Mouse (Mus musculus): Measurements from ENCODE around the gene Nell1.

Nell1 gene

DNA sequence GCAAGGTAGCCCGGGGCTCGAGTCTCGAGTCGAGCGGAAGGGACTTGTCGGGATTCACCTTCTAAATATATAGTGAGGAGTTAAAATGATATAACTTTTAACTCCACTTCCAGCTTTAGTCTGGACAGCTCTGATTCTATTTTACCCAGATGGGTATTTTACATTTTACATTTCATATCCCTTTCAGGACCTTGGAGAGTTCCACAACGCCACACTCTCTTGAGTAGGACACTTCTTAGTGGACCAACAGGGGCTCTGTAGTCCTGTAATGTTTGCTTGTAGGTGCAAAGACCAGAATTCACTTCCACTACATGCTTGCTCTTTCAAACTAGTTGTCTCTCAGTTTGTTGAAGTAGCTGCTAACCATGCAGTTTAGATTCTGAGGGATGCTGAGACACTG is 174.7 kb downstream of the Nell1 start:
- Histone ChIP-seq H3K27me3 (ENCODE audit: control insufficient read depth, insufficient read depth, low read length, poor library complexity, severe bottlenecking) (no peaks in the 10 kb centered on the region), H3K36me3 (ENCODE audit: control insufficient read depth, insufficient read depth, low read length, poor library complexity, severe bottlenecking) (no peaks in the 10 kb centered on the region)
- DNase-seq (ENCODE audit: low read depth, low spot score) = no peak

DNA sequence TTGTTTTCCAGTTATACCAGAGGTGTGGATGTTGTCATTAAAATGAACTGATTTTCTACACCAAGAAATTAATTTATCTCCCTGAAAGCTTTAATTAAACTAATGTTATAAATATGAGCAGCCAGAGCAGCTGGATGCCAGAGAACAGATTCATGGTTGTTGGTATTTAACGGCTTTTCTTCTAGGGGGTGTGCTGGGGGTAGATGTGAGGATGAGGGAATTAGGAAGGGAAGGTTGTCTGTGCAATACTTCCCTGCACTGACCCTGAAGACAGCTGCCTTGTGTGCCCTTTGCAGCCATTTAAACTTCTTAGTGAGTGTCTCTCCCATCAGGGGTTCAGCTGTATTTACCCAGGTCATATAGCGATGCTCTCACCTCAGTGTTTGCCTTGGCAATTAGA is 176.2 kb downstream of the Nell1 start:
- no peak for DNase-seq (ENCODE audit: low read depth, low spot score)
- H3K36me3 ChIP-seq (ENCODE audit: control insufficient read depth, insufficient read depth, low read length, poor library complexity, severe bottlenecking) = no peaks in the 10 kb centered on the region

DNA sequence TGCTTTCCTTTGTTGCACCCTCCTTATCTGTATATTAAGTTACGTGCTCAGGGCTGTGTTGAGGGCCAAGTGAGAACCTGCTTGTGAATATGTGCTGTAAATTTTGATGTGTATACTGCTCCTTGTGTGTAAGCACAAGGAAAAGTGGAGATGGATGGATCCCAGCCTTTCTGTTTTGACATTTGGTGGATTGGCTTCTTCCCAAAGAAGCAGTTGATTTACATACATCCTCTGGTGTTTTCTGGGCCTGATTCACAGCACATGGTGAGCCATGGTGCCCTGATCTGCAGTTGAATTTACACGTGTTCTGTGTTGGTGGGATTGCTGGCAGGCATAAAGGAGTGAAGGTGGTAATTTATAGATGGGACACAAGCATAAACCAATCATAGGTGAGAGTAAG is 179.0 kb downstream of the Nell1 start:
- no peak for DNase-seq (ENCODE audit: low read depth, low spot score)
- no peaks in the 10 kb centered on the region for H3K27me3 ChIP-seq (ENCODE audit: control insufficient read depth, insufficient read depth, low read length, poor library complexity, severe bottlenecking)
- H3K36me3 ChIP-seq (ENCODE audit: control insufficient read depth, insufficient read depth, low read length, poor library complexity, severe bottlenecking) = no peaks in the 10 kb centered on the region

More for the DNA sequence above, 176.2 kb downstream of the Nell1 start:
- no peaks in the 10 kb centered on the region for H3K27me3 ChIP-seq (ENCODE audit: control insufficient read depth, insufficient read depth, low read length, poor library complexity, severe bottlenecking)

DNA sequence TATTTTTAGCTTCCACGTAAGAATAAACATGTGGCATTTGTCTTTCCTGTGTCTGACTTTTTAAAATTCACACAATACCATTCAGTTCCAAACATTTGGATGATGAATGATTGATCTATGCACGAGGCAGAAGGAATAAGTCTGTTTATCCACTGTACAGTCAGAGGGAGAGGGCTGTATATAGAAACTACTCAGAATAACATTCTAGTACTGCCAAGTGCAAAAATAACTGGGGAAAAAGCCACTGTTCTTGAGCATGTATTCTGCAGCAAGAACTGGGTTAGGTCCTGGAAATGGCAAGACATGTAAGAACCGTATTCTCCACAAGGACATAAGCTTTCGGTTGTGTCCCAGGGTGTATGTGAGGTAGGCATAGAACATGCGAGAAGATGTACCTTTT is 187.9 kb downstream of the Nell1 start:
- Histone ChIP-seq H3K27me3 (ENCODE audit: control insufficient read depth, insufficient read depth, low read length, poor library complexity, severe bottlenecking) (no peaks in the 10 kb centered on the region; the same call in 1 of the 2 replicates), H3K36me3 (ENCODE audit: control insufficient read depth, insufficient read depth, low read length, poor library complexity, severe bottlenecking) (no peaks in the 10 kb centered on the region)
- DNase-seq (ENCODE audit: low read depth, low spot score) = no peak

DNA sequence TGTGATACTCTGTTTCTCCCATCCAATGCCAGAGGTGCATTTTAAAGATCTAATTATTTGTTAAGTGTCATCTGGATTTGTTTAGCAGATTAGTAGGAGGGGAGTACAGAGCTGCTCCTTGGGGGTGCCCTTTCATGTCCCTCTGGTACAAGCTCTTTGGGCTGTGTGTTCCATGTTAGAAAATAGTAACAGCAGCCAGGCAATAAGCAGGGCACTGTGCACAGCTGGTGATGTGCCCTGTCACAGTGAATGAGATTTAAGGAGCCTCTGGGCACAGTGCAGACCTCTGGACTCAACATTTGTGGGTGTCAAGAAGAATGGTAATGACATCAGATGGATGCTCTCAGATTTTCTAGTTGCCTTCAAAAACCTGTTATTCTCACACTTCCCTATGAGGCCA is 194.1 kb downstream of the Nell1 start:
- Histone ChIP-seq H3K36me3 (ENCODE audit: control insufficient read depth, insufficient read depth, low read length, poor library complexity, severe bottlenecking) (no peaks in the 10 kb centered on the region), H3K27me3 (ENCODE audit: control insufficient read depth, insufficient read depth, low read length, poor library complexity, severe bottlenecking) (no peaks in the 10 kb centered on the region; the same call in 1 of the 2 replicates)
- no peak for DNase-seq (ENCODE audit: low read depth, low spot score)

DNA sequence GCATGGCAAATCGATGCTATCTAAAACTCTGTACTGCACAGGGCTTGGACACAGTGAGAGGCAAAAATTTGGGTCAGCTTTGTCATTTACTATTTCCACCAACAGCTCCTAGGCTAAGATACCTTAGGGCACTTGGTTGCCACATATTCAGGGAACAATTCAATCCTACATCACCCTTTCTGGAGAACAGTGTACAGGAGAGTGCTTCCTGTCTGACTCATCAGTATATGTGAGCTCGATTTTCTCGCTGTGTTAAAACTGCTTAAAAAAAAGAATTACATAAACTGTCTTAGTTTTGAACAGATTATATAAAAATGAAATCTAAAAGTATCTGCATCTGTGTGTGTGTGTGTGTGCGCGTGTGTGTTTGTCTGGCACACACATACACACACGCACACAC is 211.6 kb downstream of the Nell1 start:
- Histone ChIP-seq H3K36me3 (ENCODE audit: control insufficient read depth, insufficient read depth, low read length, poor library complexity, severe bottlenecking) (no peaks in the 10 kb centered on the region), H3K27me3 (ENCODE audit: control insufficient read depth, insufficient read depth, low read length, poor library complexity, severe bottlenecking) (no peaks in the 10 kb centered on the region)
- no peak for DNase-seq (ENCODE audit: low read depth, low spot score)

GRCm38 (mm10) chr7:50193955-50194354 is 219.3 kb downstream of the Nell1 start:
- H3K36me3 ChIP-seq (ENCODE audit: control insufficient read depth, insufficient read depth, low read length, poor library complexity, severe bottlenecking) = no peaks in the 10 kb centered on the region
- DNase-seq (ENCODE audit: low read depth, low spot score) = no peak
- no peaks in the 10 kb centered on the region for H3K27me3 ChIP-seq (ENCODE audit: control insufficient read depth, insufficient read depth, low read length, poor library complexity, severe bottlenecking)

- Histone ChIP-seq H3K36me3 (ENCODE audit: control insufficient read depth, insufficient read depth, low read length, poor library complexity, severe bottlenecking) (no peaks in the 10 kb centered on the region), H3K27me3 (ENCODE audit: control insufficient read depth, insufficient read depth, low read length, poor library complexity, severe bottlenecking) (no peaks in the 10 kb centered on the region)
- no peak for DNase-seq (ENCODE audit: low read depth, low spot score)
Observed at GRCm38 (mm10) chr7:50195080-50195611, 220.5 kb downstream of the Nell1 start.

GRCm38 (mm10) chr7:50205268-50205667 is 230.6 kb downstream of the Nell1 start:
- no peaks in the 10 kb centered on the region for H3K27me3 ChIP-seq (ENCODE audit: control insufficient read depth, insufficient read depth, low read length, poor library complexity, severe bottlenecking)
- H3K36me3 ChIP-seq (ENCODE audit: control insufficient read depth, insufficient read depth, low read length, poor library complexity, severe bottlenecking) = no peaks in the 10 kb centered on the region
- DNase-seq (ENCODE audit: low read depth, low spot score) = no peak

DNA sequence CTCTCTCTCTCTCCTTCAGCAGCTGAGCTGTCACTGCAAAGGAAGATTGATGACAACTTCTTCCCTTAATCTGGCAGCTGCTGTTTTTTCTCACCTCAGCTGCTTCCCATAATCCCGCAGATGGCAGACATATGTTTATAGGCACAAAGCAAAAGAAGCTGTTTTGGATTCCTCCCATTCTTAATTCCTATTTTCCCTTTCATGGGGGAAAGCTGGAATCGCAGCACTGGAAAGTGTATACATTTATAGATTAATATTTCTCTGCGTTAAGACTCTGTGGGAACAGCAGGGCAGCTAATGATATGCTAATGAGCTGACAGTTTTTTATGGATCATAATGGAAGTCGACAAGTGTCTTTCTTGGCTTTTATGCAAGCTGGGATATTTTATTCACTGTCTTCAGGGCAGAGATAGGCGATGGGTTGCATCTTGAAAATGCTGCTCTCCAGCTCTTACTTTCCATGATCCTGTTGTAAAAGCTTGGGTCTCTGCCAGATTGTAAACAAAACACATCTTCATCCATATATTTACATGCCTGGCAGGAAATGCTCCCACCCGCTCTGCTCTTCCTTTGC is 236.1 kb downstream of the Nell1 start:
- Histone ChIP-seq H3K36me3 (ENCODE audit: control insufficient read depth, insufficient read depth, low read length, poor library complexity, severe bottlenecking) (no peaks in the 10 kb centered on the region), H3K27me3 (ENCODE audit: control insufficient read depth, insufficient read depth, low read length, poor library complexity, severe bottlenecking) (no peaks in the 10 kb centered on the region)
- DNase-seq (ENCODE audit: low read depth, low spot score) = no peak

GRCm38 (mm10) chr7:50221849-50222248 is 247.2 kb downstream of the Nell1 start:
- DNase-seq (ENCODE audit: low read depth, low spot score) = no peak
- no peaks in the 10 kb centered on the region for H3K36me3 ChIP-seq (ENCODE audit: control insufficient read depth, insufficient read depth, low read length, poor library complexity, severe bottlenecking)
- no peaks in the 10 kb centered on the region for H3K27me3 ChIP-seq (ENCODE audit: control insufficient read depth, insufficient read depth, low read length, poor library complexity, severe bottlenecking)

DNA sequence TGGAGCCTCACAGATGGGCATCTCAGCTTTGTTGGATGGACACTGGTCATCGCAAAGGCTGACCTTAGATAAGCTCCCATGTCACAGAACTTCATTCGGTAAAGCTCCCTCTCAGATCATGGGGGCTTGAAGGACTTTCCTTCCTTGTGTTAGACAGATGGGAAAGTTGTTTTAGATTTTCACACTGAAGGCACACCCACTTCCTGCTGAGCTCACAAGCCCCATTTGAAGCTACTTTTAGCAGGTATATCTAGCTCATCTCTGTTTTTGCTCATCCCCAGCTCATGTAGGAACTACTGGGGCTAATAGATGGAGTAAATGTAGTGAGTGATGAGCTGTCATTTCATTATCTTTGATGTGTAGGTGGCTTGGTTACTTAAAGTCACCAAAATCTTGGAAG is 252.0 kb downstream of the Nell1 start:
- Histone ChIP-seq H3K27me3 (ENCODE audit: control insufficient read depth, insufficient read depth, low read length, poor library complexity, severe bottlenecking) (no peaks in the 10 kb centered on the region), H3K36me3 (ENCODE audit: control insufficient read depth, insufficient read depth, low read length, poor library complexity, severe bottlenecking) (no peaks in the 10 kb centered on the region)
- DNase-seq (ENCODE audit: low read depth, low spot score) = no peak

GRCm38 (mm10) chr7:50228273-50228672 is 253.6 kb downstream of the Nell1 start:
- DNase-seq (ENCODE audit: low read depth, low spot score) = no peak
- no peaks in the 10 kb centered on the region for H3K27me3 ChIP-seq (ENCODE audit: control insufficient read depth, insufficient read depth, low read length, poor library complexity, severe bottlenecking)

GRCm38 (mm10) chr7:50241213-50241612 is 266.5 kb downstream of the Nell1 start:
- Histone ChIP-seq H3K36me3 (ENCODE audit: control insufficient read depth, insufficient read depth, low read length, poor library complexity, severe bottlenecking) (no peaks in the 10 kb centered on the region), H3K27me3 (ENCODE audit: control insufficient read depth, insufficient read depth, low read length, poor library complexity, severe bottlenecking) (no peaks in the 10 kb centered on the region)
- no peak for DNase-seq (ENCODE audit: low read depth, low spot score)

More at GRCm38 (mm10) chr7:50228273-50228672, 253.6 kb downstream of the Nell1 start:
- no peaks in the 10 kb centered on the region for H3K36me3 ChIP-seq (ENCODE audit: control insufficient read depth, insufficient read depth, low read length, poor library complexity, severe bottlenecking)

DNA sequence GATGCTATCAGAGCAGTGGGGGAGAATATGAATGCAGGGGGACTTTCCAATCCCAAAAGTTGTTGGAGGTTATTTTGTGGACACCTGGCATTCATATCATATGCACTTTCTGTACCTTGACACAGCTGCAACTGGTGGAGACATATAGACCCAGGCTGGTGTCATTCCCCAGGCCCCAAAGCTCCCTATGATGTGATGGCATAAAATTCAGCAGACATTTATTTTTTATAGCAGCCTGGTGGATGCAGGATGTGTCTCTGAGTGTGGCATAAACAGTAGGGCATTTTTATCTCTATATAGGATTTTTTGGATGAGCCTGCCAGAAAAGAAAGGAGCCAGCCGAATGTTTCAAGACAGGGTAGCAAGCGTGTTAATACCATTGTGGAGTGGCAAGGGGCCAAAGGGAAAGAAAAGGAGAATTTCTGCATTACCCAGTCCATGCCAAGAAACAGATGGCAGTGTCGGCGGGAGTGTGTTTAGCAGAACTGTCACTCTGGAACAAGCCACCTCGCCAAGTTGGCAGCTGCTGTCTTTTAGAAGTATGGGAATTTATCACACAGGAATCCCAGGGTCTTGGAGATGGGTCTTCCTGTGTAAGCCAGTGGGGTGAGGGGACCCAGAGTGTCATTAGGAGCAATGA is 267.1 kb downstream of the Nell1 start:
- no peaks in the 10 kb centered on the region for H3K27me3 ChIP-seq (ENCODE audit: control insufficient read depth, insufficient read depth, low read length, poor library complexity, severe bottlenecking)
- DNase-seq (ENCODE audit: low read depth, low spot score) = no peak
- no peaks in the 10 kb centered on the region for H3K36me3 ChIP-seq (ENCODE audit: control insufficient read depth, insufficient read depth, low read length, poor library complexity, severe bottlenecking)
